Mouse (Mus musculus): ENCODE measurements at regions not wholly inside any gene's neighbourhood (a gene's known extent, or its start where the extent isn't known, plus 50 kb on each side); places are given as distances from the start of the nearest gene placed in this dataset.
"Not testable (repeated sequence)": the region's sequence is repeated elsewhere in the genome, so short reads cannot be mapped to it uniquely, and the experiment has no call there.

DNA sequence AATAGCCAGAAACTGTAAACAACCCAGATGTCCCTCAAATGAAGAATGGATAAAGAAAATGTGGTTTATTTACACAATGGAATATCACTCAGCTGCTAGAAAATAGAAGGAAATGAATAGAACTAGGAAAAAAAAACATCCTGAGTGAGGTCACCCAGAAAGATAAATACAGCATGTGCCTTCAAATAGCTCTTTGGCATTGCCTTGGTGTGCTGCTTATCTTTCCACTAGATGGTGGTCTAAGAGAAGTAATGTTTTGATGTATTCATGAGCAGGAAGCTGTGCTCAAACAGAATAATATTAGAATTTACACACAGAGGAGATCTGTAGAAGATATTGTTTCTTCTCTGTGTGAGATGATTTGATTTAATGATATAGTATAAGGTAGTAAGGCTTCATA, 78.8 kb downstream of the Zfp619 start:
- no peak for DNase-seq (ENCODE audit: low spot score)
- no peak overlapping the region for H3K4me3 ChIP-seq
- H3K36me3 ChIP-seq, result no peaks in the 10 kb centered on the region
- no peaks in the 10 kb centered on the region for H3K27me3 ChIP-seq (ENCODE audit: low read depth, poor library complexity, severe bottlenecking)
- no peak overlapping the region for H3K27ac ChIP-seq (replicated peaks)
- H3K4me1 ChIP-seq, result no peaks in the 10 kb centered on the region
- no peaks in the 10 kb centered on the region for H3K9me3 ChIP-seq (replicated peaks)

DNA sequence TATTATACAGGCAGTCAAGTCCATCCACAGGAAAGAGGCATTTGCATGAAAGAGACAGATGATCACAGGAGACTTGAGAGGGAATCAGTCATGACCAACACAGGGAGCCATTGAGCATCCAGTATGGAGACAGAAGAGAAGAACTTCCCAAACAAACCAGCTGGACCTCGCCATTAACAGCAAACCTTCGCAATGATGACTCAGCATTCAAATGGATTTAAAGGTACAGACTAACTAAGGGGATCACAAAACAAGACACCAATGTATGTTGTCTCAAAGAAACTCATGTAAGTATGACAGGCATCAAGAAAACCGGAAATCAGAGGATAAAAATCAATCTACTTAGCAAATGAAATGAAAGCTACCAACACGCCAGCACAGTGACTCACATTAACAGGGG, 96.2 kb downstream of the Zfp619 start:
- Histone ChIP-seq H3K27me3 (ENCODE audit: low read depth, poor library complexity, severe bottlenecking) (no peaks in the 10 kb centered on the region), H3K27ac (replicated peaks) (no peak overlapping the region), H3K9me3 (replicated peaks) (no peaks in the 10 kb centered on the region), H3K4me3 (no peak overlapping the region), H3K36me3 (no peaks in the 10 kb centered on the region), H3K4me1 (no peaks in the 10 kb centered on the region)
- no peak for DNase-seq (ENCODE audit: low spot score)
- 91% methylated on average over 4 of the region's 4 CpGs for WGBS

DNA sequence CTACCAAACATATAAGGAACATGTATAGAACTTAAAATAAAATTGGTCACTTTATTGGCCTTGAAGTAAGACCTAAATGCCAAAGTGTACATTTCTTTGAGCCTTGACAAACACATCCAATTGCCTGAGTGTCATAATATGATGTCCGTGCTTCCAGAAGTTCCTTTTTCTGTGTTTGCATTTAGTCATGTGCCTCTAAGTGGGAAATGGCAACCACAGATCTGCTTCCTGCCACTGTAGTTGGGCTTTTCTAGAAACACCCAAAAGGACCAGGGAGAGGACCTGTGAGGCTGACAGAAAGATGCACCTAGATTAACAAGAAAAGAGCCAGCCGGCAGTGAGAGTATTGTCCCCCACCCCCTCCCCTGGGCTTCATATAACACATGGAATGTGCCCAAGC, 97.5 kb downstream of the Zfp619 start:
- Histone ChIP-seq H3K4me1 (no peaks in the 10 kb centered on the region), H3K27ac (replicated peaks) (no peak overlapping the region), H3K36me3 (no peaks in the 10 kb centered on the region), H3K27me3 (ENCODE audit: low read depth, poor library complexity, severe bottlenecking) (no peaks in the 10 kb centered on the region), H3K4me3 (no peak overlapping the region), H3K9me3 (replicated peaks) (no peaks in the 10 kb centered on the region)
- no peak for DNase-seq (ENCODE audit: low spot score)
- WGBS, result 93% methylated on average over 2 of the region's 2 CpGs

DNA sequence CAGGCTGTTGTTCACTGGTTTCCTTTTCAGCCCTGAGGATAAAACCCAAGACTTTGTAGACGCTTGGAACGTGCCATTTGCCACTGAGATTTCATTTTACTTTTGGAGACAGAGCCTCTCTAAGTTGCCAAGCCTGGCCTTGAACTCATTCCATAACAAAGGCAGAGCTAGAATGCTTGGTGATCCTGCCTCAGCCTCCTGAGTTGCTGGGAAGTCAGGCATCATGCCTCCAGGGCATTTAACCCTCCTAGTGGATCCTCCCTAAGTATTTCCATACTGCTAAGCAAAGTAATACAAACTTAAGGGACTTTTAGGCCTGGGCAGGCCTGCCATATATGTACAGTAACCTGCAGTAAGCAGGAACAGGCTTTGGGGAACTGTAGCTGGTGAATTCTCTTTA, 104.2 kb downstream of the Zfp619 start:
- H3K27me3 ChIP-seq (ENCODE audit: low read depth, poor library complexity, severe bottlenecking), result no peaks in the 10 kb centered on the region
- H3K36me3 ChIP-seq, result no peaks in the 10 kb centered on the region
- H3K4me1 ChIP-seq, result no peaks in the 10 kb centered on the region
- no peak overlapping the region for H3K4me3 ChIP-seq
- H3K27ac ChIP-seq (replicated peaks), result no peak overlapping the region
- DNase-seq (ENCODE audit: low spot score), result no peak
- 86% methylated on average over 2 of the region's 2 CpGs for WGBS
- H3K9me3 ChIP-seq (replicated peaks), result no peaks in the 10 kb centered on the region

DNA sequence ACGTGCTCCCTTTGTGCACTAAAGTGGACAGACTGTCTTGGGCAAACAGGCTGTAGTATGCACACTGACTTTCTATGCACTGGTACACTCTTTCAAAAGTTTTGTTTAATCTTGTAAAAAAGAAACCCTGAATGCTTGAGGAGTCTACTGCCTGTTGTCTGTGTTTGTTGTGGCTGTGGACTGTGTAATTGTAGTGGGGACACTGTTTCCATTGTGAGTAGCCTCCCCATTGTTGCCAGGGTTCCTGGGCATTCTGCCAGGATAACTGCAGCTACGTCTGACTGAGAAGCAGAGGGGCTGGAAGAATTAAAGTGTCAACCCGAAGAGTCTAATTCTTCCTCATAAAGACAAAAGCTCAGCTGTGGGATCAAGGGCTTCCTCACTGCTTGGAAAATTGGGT, 115.3 kb downstream of the Zfp619 start:
- Histone ChIP-seq H3K4me3 (no peak overlapping the region), H3K27ac (replicated peaks) (no peak overlapping the region), H3K27me3 (ENCODE audit: low read depth, poor library complexity, severe bottlenecking) (no peaks in the 10 kb centered on the region), H3K36me3 (no peaks in the 10 kb centered on the region), H3K4me1 (peaks cover 2% of the 10 kb centered on the region; the same call in 1 of the 2 replicates), H3K9me3 (replicated peaks) (no peaks in the 10 kb centered on the region)
- DNase-seq (ENCODE audit: low spot score), result no peak
- WGBS, result 39% methylated on average over 3 of the region's 3 CpGs

DNA sequence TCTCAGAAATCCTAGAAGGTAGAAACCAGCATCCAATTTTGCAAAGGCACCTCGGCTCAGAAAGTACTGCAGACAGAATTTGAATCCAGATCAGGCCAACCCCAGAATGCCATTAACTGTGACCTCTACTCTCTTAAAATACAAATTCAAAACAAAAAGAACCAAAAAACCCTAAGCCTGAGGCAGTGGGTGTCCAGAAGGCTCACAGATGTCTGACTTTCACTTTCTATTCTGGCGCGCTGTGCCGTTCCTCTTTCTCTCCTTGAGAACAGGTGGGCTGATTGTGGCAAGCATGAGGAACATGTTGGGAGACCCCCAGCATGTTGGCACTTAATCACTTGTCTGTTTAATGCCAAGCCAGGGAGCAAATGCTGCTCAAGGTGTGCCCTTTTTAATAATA, 124.8 kb downstream of the Zfp619 start:
- no peak for DNase-seq (ENCODE audit: low spot score)
- Histone ChIP-seq H3K4me1 (no peaks in the 10 kb centered on the region), H3K27ac (replicated peaks) (no peak overlapping the region), H3K4me3 (no peak overlapping the region), H3K9me3 (replicated peaks) (no peaks in the 10 kb centered on the region), H3K27me3 (ENCODE audit: low read depth, poor library complexity, severe bottlenecking) (no peaks in the 10 kb centered on the region), H3K36me3 (no peaks in the 10 kb centered on the region)
- 95% methylated on average over 4 of the region's 4 CpGs for WGBS

DNA sequence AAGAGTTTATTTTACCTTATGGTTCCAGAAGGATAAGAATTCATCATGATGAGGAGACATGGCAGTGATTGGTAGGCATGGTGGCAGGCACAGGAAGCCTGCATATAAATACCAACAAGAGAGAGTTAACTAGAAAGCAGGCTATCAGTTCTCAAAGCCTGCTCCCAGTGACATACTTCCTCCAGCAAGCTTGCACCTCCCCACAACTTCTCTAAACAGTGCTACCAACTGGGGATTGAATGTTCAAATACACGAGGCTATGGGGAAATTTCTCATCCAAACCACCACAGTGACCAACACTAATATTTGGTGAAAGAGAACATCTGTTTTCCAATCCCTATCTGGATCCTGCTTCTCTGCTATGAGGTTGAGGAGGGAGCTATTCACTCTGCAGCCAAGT, 125.8 kb downstream of the Zfp619 start:
- WGBS, result 71% methylated on average over 1 of the region's 1 CpGs
- Histone ChIP-seq H3K27me3 (ENCODE audit: low read depth, poor library complexity, severe bottlenecking) (no peaks in the 10 kb centered on the region), H3K36me3 (no peaks in the 10 kb centered on the region), H3K4me1 (no peaks in the 10 kb centered on the region), H3K4me3 (no peak overlapping the region), H3K27ac (replicated peaks) (no peak overlapping the region), H3K9me3 (replicated peaks) (no peaks in the 10 kb centered on the region)
- DNase-seq (ENCODE audit: low spot score), result no peak

DNA sequence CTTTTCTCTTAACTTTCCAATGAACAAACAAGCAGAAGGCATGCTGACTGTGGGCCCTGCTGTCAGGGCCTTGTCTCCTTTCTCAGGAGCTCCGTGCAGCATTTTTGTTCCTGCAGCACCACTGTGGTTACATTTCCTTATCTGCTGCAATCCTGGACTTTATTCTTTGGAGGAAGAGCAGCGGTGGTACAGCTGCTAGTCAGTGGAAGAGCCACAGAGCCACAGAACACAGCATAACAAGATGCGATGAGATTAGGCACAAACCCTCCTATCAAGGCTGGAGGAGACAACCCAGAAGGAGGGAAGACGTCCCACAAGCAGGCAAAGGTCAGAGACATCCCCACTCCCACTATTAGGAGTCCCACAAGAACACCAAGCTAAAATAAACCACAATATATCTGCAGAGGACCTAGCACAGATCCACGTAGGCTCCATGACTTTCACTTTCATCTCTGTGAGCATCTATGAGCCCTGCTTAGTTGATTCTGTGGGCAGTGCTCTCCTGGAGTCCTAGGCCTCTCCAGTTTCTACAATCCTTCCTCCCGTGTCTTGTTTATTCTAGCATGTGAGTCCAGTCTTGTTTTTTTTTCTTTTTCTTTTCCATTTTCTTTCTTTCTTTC, 133.0 kb downstream of the Zfp619 start:
- no peaks in the 10 kb centered on the region for H3K4me1 ChIP-seq
- no peaks in the 10 kb centered on the region for H3K36me3 ChIP-seq
- H3K9me3 ChIP-seq (replicated peaks), result no peaks in the 10 kb centered on the region
- no peak overlapping the region for H3K4me3 ChIP-seq
- DNase-seq (ENCODE audit: low spot score), result no peak
- no peak overlapping the region for H3K27ac ChIP-seq (replicated peaks)
- no peaks in the 10 kb centered on the region for H3K27me3 ChIP-seq (ENCODE audit: low read depth, poor library complexity, severe bottlenecking)
- 78% methylated on average over 6 of the region's 6 CpGs for WGBS

DNA sequence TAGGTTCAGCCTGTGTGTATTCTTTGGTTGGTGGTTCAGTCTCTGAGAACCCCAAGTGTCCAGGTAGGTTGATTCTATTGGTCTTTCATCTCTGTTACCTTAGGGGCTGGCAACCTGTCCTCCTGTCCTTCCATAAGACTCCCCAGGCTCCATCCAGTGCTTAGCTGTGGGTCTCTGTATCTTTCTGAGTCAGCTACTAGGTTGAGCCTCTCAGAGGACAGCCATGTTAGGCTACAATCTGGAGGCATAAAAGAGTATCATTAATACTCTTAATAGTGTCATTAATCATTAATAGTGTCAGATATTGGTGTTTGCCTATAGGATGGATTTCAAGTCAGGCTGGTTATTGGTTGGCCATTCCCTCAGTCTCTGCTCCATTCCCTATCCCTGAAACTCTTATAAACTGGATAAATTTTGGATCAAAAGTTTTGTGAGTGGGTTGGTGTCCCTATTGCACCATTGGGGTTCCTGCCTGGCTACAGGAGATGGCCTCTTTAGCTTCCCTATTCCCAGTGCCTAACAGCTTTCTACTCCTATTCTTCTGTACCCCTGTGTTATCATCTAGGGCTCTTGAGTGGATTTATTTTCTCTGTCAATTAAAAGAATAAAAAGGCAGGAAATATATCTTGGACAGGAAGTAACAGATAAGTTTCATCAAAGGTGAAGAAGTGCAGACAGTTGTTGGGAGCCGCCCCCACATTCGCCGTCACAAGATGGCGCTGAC, 137.2 kb downstream of the Zfp619 start:
- DNase-seq (ENCODE audit: low spot score), result no peak
- Histone ChIP-seq H3K4me3 (peak overlapping the region; percentile 36), H3K27ac (replicated peaks) (peak overlapping the region; percentile 70; the same call in 1 of the 2 replicates), H3K36me3 (no peaks in the 10 kb centered on the region), H3K27me3 (ENCODE audit: low read depth, poor library complexity, severe bottlenecking) (no peaks in the 10 kb centered on the region), H3K4me1 (peaks cover 7% of the 10 kb centered on the region), H3K9me3 (replicated peaks) (no peaks in the 10 kb centered on the region)
- WGBS, result 12% methylated on average over 4 of the region's 4 CpGs

DNA sequence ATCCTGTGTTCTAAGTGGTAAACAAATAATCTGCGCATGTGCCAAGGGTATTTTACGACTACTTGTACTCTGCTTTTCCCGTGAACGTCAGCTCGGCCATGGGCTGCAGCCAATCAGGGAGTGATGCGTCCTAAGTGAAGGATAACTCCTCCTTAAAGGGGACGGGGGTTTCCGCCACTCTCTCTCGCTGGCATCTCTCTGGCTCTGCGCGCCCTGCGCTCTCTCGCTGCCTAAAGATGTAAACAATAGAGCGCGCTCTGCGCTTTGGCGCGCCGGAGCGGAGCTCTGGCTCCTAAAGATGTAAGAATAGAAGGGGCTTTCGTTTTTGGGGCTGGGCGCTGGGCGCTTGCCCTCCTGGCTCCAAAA, 137.7 kb downstream of the Zfp619 start:
- DNase-seq (ENCODE audit: low spot score), result peak; percentile 31

DNA sequence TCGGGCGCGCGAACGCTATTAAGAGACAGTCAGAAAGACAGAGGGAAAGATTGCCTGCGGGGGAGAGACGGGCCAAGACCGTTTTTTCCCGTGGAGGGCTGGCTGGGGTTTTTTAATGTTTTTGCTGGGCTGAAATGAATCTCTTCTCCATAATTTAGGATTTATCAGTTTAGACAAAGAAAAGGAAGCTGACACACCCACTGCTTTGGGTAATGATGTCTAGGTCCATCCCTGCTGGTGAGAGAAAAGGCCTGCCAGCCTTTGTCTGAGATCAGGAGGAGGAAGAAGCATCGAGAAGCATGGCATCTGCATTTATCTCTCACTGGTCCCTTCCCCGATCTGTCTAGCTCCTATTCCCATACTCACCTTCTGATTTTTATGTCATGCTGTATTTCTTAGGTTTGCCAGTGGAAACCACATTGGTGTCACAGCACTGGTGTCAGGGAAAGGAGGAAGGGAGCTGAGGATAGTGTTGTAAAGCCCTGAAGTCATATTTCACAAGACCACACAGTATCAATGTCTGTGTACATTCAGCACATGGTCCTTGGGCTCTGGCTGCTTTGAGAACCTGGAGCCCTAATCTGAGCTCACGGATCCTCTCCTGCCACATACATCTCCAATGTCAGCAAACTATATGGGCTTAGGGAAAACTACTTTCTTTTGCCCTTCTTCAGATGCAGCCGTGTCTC, 138.3 kb downstream of the Zfp619 start:
- Histone ChIP-seq H3K27ac (replicated peaks) (peak overlapping the region; percentile 88), H3K9me3 (replicated peaks) (no peaks in the 10 kb centered on the region), H3K4me1 (peaks cover 7% of the 10 kb centered on the region), H3K4me3 (peak overlapping the region; percentile 57), H3K36me3 (no peaks in the 10 kb centered on the region), H3K27me3 (ENCODE audit: low read depth, poor library complexity, severe bottlenecking) (no peaks in the 10 kb centered on the region)
- WGBS, result 32% methylated on average over 13 of the region's 13 CpGs
- peak; percentile 40 for DNase-seq (ENCODE audit: low spot score)

More for the DNA sequence above, 137.7 kb downstream of the Zfp619 start:
- peak overlapping the region; percentile 57 for H3K4me3 ChIP-seq
- not testable (repeated sequence) for H3K4me1 ChIP-seq; H3K36me3 ChIP-seq; H3K27me3 ChIP-seq (ENCODE audit: low read depth, poor library complexity, severe bottlenecking); H3K9me3 ChIP-seq (replicated peaks)
- 27% methylated on average over 23 of the region's 23 CpGs for WGBS
- peak overlapping the region; percentile 88 for H3K27ac ChIP-seq (replicated peaks)

DNA sequence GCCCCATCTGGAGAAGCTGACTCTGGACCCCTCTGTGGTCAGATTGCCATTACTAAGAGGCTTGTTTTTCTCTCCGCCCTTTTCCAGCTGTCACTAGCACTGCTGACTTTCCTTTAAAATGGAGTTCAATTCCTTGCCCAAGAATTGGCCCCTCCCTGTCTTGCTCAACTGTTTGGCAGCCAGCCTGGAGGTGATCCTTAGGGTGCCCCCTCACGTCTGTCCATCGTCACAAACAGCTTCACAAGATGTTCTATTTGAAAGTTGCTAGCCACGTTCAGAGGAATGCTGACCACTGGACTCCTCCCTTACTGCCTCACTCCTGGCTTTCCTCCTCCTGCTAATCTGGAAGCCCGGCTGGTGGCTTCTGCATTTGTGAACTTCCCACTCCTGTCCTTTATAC, 142.0 kb downstream of the Zfp619 start:
- no peak for DNase-seq (ENCODE audit: low spot score)
- no peak overlapping the region for H3K4me3 ChIP-seq
- H3K27me3 ChIP-seq (ENCODE audit: low read depth, poor library complexity, severe bottlenecking), result no peaks in the 10 kb centered on the region
- 50% methylated on average over 5 of the region's 5 CpGs for WGBS
- H3K36me3 ChIP-seq, result no peaks in the 10 kb centered on the region
- peaks cover 7% of the 10 kb centered on the region for H3K4me1 ChIP-seq
- no peak overlapping the region for H3K27ac ChIP-seq (replicated peaks)
- H3K9me3 ChIP-seq (replicated peaks), result peaks cover 4% of the 10 kb centered on the region; the same call in 1 of the 2 replicates

DNA sequence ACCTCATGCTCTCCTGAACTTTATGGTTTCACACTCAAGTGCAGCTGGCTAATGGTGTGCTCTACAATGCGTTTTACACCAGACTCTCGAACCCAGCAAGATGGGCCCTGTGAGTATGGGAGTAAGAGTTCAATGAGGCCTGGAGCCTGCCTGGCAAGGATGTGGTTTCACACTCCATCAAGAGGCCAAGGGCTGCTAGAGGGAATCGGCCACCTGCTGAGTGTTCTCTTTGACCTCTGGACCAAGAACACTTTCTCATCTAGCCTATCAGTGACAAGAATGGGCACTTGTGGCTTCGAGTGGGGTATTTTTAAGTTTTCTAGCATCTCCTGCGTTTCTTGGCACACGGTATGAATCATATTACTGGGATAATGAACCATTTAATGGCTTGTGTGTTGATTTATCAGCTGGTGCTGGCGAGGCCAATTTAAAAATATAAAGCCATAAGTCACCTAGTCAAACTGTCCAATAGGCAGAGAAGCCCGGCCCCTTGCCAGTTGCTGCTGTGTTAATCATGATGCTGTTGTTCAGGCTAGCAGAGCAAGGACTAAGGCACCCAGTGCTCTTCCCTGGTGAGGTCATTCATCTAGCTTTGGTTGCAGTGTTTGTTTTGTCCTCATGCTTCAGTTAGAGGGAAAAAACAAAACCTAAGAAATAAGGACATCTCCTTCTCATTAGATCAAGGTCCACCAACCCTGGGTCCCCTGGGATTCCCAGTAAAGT, 157.7 kb downstream of the Zfp619 start:
- Histone ChIP-seq H3K27me3 (ENCODE audit: low read depth, poor library complexity, severe bottlenecking) (no peaks in the 10 kb centered on the region), H3K4me1 (no peaks in the 10 kb centered on the region), H3K27ac (replicated peaks) (no peak overlapping the region), H3K36me3 (no peaks in the 10 kb centered on the region), H3K4me3 (no peak overlapping the region), H3K9me3 (replicated peaks) (no peaks in the 10 kb centered on the region)
- WGBS, result 83% methylated on average over 8 of the region's 8 CpGs
- no peak for DNase-seq (ENCODE audit: low spot score)

Measured in midbrain, embryonic 10.5 days (tissue).